Mouse (Mus musculus) retina, postnatal 1 day (tissue): ENCODE measurements around the gene Mbnl3.
A peak's percentile ranks its signal among the peaks of the same experiment; 100 is the strongest.

Experiments
- DNase-seq: peaks from one replicate; pipeline ENCODE4 v3.0.0-alpha.2; 2012

Mbnl3 gene

GRCm38 (mm10) chrX:51206432-51206831, at the start of gene Mbnl3:
Gene Mbnl3 (minus strand): TSS chrX:51206532.
- DNase-seq = no peak

- DNase-seq = peak; percentile 65
These were observed 596 bp downstream of the Mbnl3 start for GRCm38 (mm10) chrX:51205548-51206324.

GRCm38 (mm10) chrX:51204626-51205547, 1.4 kb downstream of the Mbnl3 start:
- peak; percentile 58 for DNase-seq

GRCm38 (mm10) chrX:51197012-51197411, 9.3 kb downstream of the Mbnl3 start:
- no peak for DNase-seq

- no peak for DNase-seq
These were observed 34.4 kb downstream of the Mbnl3 start for GRCm38 (mm10) chrX:51171914-51172313.

- DNase-seq = no peak
These were observed 34.9 kb downstream of the Mbnl3 start for GRCm38 (mm10) chrX:51171413-51171812.

GRCm38 (mm10) chrX:51170404-51170803, 35.9 kb downstream of the Mbnl3 start:
- DNase-seq = no peak

GRCm38 (mm10) chrX:51169476-51170045, 36.8 kb downstream of the Mbnl3 start:
- no peak for DNase-seq

- DNase-seq = no peak
These were observed 38.4 kb downstream of the Mbnl3 start for GRCm38 (mm10) chrX:51167976-51168375.

GRCm38 (mm10) chrX:51164766-51165165, 41.6 kb downstream of the Mbnl3 start:
- DNase-seq = no peak

GRCm38 (mm10) chrX:51148436-51148835, 57.9 kb downstream of the Mbnl3 start:
- DNase-seq = no peak

GRCm38 (mm10) chrX:51146351-51146750, 60.0 kb downstream of the Mbnl3 start:
- peak; percentile 33 for DNase-seq

- no peak for DNase-seq
These were observed 66.3 kb downstream of the Mbnl3 start for GRCm38 (mm10) chrX:51140055-51140454.

- no peak for DNase-seq
These were observed 75.0 kb downstream of the Mbnl3 start for GRCm38 (mm10) chrX:51131325-51131724.

GRCm38 (mm10) chrX:51102748-51103147, 103.6 kb downstream of the Mbnl3 start:
- no peak for DNase-seq

GRCm38 (mm10) chrX:51084972-51085371, 121.4 kb downstream of the Mbnl3 start:
- no peak for DNase-seq

- DNase-seq = no peak
These were observed 122.1 kb downstream of the Mbnl3 start for GRCm38 (mm10) chrX:51084211-51084610.

- DNase-seq = peak; percentile 19
These were observed 129.6 kb downstream of the Mbnl3 start for GRCm38 (mm10) chrX:51076744-51077143.
